Mouse (Mus musculus) ES-E14 (cell line): ENCODE measurements around the gene Stard9. TPM values are rescaled to one million over a fixed set of nuclear protein-coding genes. Genes with fewer than 3 reads are reported as not detected.

ENCODE experiments used
- DNase-seq: peaks from one replicate; pipeline ENCODE4 v3.0.0-alpha.2; 2013; ENCODE audit warnings: low read depth, low spot score
- H3K27ac ChIP-seq: 2 replicates; pipeline ENCODE4 v1.5.1; 2012; ENCODE audit warnings: low read depth, mild to moderate bottlenecking, low read length, moderate library complexity, mixed read lengths; ENCODE audit not compliant: poor library complexity, insufficient read depth, severe bottlenecking
- H3K36me3 ChIP-seq: 2 replicates; pipeline ENCODE4 v1.6.1; 2012; ENCODE audit warnings: mild to moderate bottlenecking, low read length, moderate library complexity, mixed read lengths; ENCODE audit not compliant: control insufficient read depth, poor library complexity, insufficient read depth, severe bottlenecking
- H3K4me1 ChIP-seq, 2 experiments: fragments of 150-350 bp in 1 of 2; sonication (generic) in 1 of 2; 2 replicates each; pipeline ENCODE4 v1.6.1; 2012; ENCODE audit warnings: low read length in 2 of 2, mild to moderate bottlenecking in 1 of 2, mixed read lengths in 1 of 2; ENCODE audit not compliant: control insufficient read depth in 2 of 2, insufficient read depth in 2 of 2, poor library complexity in 1 of 2
- H3K4me3 ChIP-seq, 2 experiments: fragments of 150-350 bp in 1 of 2; sonication (generic) in 1 of 2; 2 replicates each; pipeline ENCODE4 v1.5.1; 2012; ENCODE audit warnings: low read length in 2 of 2, low read depth in 1 of 2, mild to moderate bottlenecking in 1 of 2, mixed read lengths in 1 of 2; ENCODE audit not compliant: insufficient read depth in 1 of 2, poor library complexity in 1 of 2, severe bottlenecking in 1 of 2
- H3K9ac ChIP-seq: 2 replicates; pipeline ENCODE4 v1.6.1; 2012; ENCODE audit warnings: low read depth, mild to moderate bottlenecking, low read length, mixed read lengths; ENCODE audit not compliant: poor library complexity, insufficient read depth, severe bottlenecking
- H3K9me3 ChIP-seq: fragments of 150-350 bp; sonication (generic); 2 replicates; pipeline ENCODE4 v1.6.1; 2012; ENCODE audit warnings: low read depth, mild to moderate bottlenecking, low read length; ENCODE audit not compliant: control insufficient read depth, insufficient read depth
- CHD2 ChIP-seq: IDR thresholded peaks from 2 replicates; pipeline ENCODE4 v1.6.1; 2014; ENCODE audit warnings: mild to moderate bottlenecking, low read depth, low read length, inconsistent platforms
- HCFC1 ChIP-seq: IDR thresholded peaks from 2 replicates; pipeline ENCODE4 v1.6.1; 2012; ENCODE audit warnings: low read length, inconsistent platforms, borderline replicate concordance; ENCODE audit not compliant: insufficient read depth
- MAFK ChIP-seq: IDR thresholded peaks from 2 replicates; pipeline ENCODE4 v1.6.1; 2014; ENCODE audit warnings: mild to moderate bottlenecking, low read depth, low read length, inconsistent platforms; ENCODE audit not compliant: insufficient read depth
- ZC3H11A ChIP-seq: IDR thresholded peaks from 2 replicates; pipeline ENCODE4 v1.6.1; 2012; ENCODE audit warnings: low read depth, mild to moderate bottlenecking, inconsistent platforms, low read length, borderline replicate concordance
- ZNF384 ChIP-seq: IDR thresholded peaks from 2 replicates; pipeline ENCODE4 v1.6.1; 2012; ENCODE audit warnings: low read depth, low read length, inconsistent platforms
- in situ Hi-C, 2 experiments: fragments of 600-800 bp; cut with MboI; formaldehyde crosslinking; loops; one replicate each; pipeline ENCODE4 v1.15.1; 2025; ENCODE audit warnings: low sequenced_read_pairs in 2 of 2, inconsistent platforms in 1 of 2; ENCODE audit not compliant: unreplicated experiment in 2 of 2
- total RNA-seq: library from RNA; depleted of rRNA; stranded (reverse); fragments of 300-350 nt; gene quantifications from 2 replicates; pipeline ENCODE4 v1.2.3, GENCODE M21; 2012

The Stard9 gene
- total RNA-seq, 1 experiment = 3.5 TPM

DNA sequence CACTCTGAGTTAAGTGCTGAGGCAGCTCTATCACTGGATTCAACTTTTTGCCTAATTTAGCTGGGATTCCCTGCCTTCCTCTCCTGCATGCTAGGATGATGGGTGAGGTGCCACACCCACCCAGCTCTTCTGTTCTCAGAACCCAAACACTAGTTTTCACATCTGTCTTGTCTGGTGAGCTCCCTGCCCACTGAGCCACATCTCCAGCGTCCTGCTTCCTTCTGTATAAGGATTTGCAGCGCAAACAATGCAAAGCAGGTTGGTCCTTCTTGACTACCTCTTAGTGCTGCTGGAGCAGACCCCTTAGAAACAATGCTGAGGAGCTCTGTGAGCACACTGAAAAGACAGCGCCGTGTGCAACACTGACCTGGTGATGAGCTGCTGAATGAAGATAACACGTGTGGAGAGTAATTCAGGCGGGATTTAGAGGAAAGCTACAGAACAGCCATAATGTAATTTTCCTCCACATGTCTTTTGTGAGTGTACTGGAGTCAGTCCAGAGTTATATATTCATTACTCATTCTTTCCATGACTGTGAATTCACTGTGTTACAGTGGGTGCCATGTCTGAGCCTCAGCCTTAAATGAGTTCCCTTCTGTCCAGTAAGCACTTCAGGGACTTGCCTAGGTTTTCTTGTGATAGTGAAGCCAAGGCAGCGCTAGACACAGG is 23.5 kb downstream of the Stard9 start:
- Histone ChIP-seq H3K9me3 (no peaks in the 10 kb centered on the region), H3K36me3 (no peaks in the 10 kb centered on the region), H3K27ac (no peak overlapping the region), H3K4me1 (no peaks in the 10 kb centered on the region), H3K9ac (no peak overlapping the region), H3K4me3 (no peak overlapping the region)
- in situ Hi-C loops = no loop called here
- TF ChIP-seq ZNF384 = no peak
- DNase-seq = no peak

DNA sequence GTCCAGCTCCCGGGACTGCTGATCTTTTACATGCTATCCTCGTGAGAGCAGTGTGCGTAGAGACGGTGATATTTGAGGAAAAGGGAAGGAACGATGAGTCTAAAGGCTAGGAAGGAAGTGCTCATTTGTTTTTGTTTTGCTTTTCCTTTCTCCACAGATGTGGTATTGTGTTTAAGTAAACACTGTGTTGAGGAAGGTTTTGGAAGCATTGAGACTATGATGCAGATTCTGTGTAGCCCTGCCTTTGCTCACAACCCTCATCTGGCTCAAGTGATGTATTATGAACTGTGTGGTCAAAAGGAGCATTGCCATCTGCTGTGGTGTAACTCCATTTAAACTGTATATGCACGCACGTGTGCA is 24.0 kb downstream of the Stard9 start:
- in situ Hi-C loops = no loop called here
- Histone ChIP-seq H3K4me1 (no peaks in the 10 kb centered on the region), H3K36me3 (no peaks in the 10 kb centered on the region), H3K4me3 (no peak overlapping the region), H3K9ac (no peak overlapping the region), H3K27ac (no peak overlapping the region), H3K9me3 (no peaks in the 10 kb centered on the region)
- no peak for TF ChIP-seq MAFK
- TF ChIP-seq ZNF384 = no peak
- no peak for TF ChIP-seq ZC3H11A
- no peak for TF ChIP-seq HCFC1
- no peak for TF ChIP-seq CHD2
- DNase-seq = no peak

DNA sequence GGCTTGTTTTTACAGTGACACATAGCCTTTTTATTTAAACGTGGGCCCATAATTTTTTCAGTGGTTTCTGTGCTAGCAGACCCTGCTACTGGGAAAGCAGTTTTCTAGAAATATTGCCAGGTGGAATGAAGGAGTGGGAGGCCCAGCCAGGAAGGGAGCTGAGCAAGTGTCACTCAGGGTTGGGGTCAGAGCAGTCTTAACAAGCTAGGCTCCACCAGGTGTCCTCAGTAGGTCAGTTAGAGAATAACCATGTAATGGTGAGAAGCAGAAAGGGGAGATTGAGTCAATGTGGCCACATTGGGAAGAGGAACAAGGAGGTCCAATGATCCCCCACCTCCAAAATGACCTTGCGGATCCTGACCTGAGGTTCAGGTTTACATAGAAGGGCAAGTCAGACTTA is 25.8 kb downstream of the Stard9 start:
- no peak for DNase-seq
- H3K9ac ChIP-seq = no peak overlapping the region
- H3K4me1 ChIP-seq = no peaks in the 10 kb centered on the region
- H3K27ac ChIP-seq = no peak overlapping the region
- H3K36me3 ChIP-seq = no peaks in the 10 kb centered on the region
- in situ Hi-C loops = no loop called here
- H3K9me3 ChIP-seq = no peaks in the 10 kb centered on the region
- H3K4me3 ChIP-seq = no peak overlapping the region
- TF ChIP-seq ZC3H11A (no peak), HCFC1 (no peak), CHD2 (no peak), ZNF384 (no peak), MAFK (no peak)

DNA sequence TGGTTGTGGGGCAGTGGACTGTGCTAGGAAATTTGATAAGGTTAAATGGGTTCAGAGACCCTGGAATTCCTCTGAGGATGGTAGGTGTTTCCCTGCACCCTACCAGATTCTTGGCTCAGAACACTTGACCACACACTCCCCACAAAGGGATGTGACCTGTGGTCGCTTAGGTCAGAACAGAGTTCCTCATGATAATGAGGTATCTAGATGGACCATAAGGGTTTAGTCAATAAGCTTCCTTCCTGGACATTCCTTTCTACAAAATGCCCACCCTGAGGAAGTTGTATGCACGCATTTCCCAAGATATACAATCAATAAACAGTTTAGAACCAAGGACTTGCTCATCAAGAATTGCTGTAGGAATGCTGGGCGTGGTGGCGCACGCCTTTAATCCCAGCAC is 27.0 kb downstream of the Stard9 start:
- Histone ChIP-seq H3K9me3 (no peaks in the 10 kb centered on the region), H3K36me3 (no peaks in the 10 kb centered on the region), H3K27ac (no peak overlapping the region), H3K4me1 (no peaks in the 10 kb centered on the region), H3K9ac (no peak overlapping the region), H3K4me3 (no peak overlapping the region)
- no peak for TF ChIP-seq ZC3H11A
- no peak for TF ChIP-seq HCFC1
- no peak for TF ChIP-seq CHD2
- no peak for TF ChIP-seq MAFK
- TF ChIP-seq ZNF384 = no peak
- in situ Hi-C loops = no loop called here
- no peak for DNase-seq

DNA sequence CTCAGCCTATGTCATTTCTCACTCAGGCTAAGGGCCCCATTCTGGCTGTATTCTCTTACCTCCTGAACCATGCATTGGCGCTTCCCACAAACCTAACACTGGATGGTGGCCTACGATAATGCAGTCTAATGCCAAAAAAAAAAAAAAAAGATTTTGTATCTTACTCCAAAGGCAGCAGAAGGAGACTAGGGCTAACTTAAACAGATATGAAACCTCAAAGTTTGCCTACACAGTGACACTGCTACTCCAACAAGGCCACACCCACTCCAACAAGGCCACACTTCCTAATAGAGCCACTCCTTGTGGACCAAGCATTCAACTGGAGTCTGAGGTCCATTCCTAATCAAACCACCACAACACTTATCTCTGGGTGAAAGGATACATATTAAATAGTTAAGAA is 27.8 kb downstream of the Stard9 start:
- no peaks in the 10 kb centered on the region for H3K36me3 ChIP-seq

More for the DNA sequence above, 27.8 kb downstream of the Stard9 start:
- no peaks in the 10 kb centered on the region for H3K4me1 ChIP-seq
- no peaks in the 10 kb centered on the region for H3K9me3 ChIP-seq
- DNase-seq = no peak
- in situ Hi-C loops = no loop called here
- TF ChIP-seq ZNF384 = no peak
- no peak overlapping the region for H3K4me3 ChIP-seq
- H3K27ac ChIP-seq = no peak overlapping the region
- no peak overlapping the region for H3K9ac ChIP-seq
